Mouse (Mus musculus) embryonic fibroblast, embryonic 13.5 days (primary cell): ENCODE results near the gene Gm20388.

Experiments used
- CTCF ChIP-seq: IDR thresholded peaks from 2 replicates; pipeline ENCODE4 v1.5.1; 2011; ENCODE audit warnings: mild to moderate bottlenecking, control low read depth, low read length, moderate library complexity, borderline replicate concordance; ENCODE audit not compliant: insufficient read depth
- POLR2A ChIP-seq: IDR thresholded peaks from 2 replicates; pipeline ENCODE4 v1.6.1; 2011; ENCODE audit warnings: low read depth, mild to moderate bottlenecking, control low read depth, low read length, moderate library complexity

DNA sequence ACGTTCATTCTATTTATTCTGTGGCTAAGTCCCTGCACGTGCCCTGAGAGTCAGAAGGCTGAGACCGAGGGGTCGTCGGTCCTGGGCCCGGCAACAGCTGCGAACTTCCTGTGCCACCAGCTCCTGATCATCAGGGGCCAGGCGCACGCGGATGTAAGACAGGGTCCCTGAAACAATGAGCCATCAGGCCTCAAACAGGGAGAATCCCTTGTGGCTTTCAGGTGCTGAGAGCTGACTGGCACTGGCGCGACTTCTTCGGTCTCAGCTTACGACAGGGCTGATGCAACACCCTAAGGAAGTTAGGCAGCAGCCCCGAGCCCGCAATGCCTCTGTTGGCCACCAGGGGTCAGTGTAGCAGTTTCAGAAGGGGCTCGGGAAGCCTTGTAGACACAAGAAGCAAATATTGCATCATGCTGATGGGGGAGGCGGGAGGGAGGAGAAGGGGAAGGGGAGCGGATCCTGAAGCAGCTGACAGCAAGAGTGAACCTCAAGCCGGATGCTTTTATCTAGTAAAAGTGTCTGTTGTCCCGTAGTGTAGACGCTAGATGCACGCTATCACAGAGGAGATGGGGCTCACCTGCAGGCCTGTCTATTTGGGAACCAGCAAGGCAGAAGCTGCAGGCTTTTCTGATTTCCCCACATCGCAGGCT, 1940.3 kb downstream of the Gm20388 start:
- TF ChIP-seq POLR2A (peak; percentile 46), CTCF (peak; percentile 83)
